Mouse (Mus musculus): ENCODE results near the gene Pnn.

DNA sequence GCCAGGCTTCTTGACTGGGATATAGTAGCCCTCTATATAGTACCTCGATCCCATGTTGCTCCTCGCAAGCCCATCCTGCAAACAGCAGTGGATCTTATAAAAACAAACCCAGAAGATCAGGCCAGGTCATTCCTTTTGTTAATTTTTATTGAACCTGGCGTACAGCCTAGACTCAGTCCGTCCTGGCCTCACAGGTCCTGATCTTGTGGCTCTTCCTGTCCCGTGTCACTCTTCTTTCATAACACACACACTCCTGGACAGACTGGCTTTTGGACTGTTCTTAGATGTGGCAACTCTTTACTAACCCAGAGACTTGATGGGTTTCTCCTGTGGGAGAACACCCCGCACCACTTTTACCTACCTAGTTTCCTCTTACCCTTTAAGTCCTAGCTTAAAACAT, 39.2 kb downstream of the Pnn start:
- TF ChIP-seq CTCF (IDR thresholded peaks at IDR 0.05; ENCODE audit: low read depth): no peak
- peak; percentile 72 for TF ChIP-seq EP300 (IDR thresholded peaks at IDR 0.05; ENCODE audit: low read depth)

Measured in liver, postnatal 0 days (tissue).